Mouse (Mus musculus): ENCODE data around the gene Ptx4. TPM values are rescaled to one million over a fixed set of nuclear protein-coding genes. Genes with fewer than 3 reads are reported as not detected.

Ptx4 gene
- polyA plus RNA-seq, 1 experiment from 2014 or later, result not detected

GRCm38 (mm10) chr17:25084835-25085385 lies 35.6 kb upstream of the Ptx4 start:
- no peak for ATAC-seq (ENCODE audit: low FRiP score, low TSS enrichment)
- Histone ChIP-seq H3K4me2 (replicated peaks; ENCODE audit: low read depth, low read length) (no peak overlapping the region), H3K27ac (ENCODE audit: low read depth, low read length) (no peak overlapping the region; the same call in 1 of the 2 replicates), H3K4me3 (ENCODE audit: low read length) (no peak overlapping the region), H3K4me1 (ENCODE audit: control insufficient read depth, insufficient read depth, low read length) (peaks cover 27% of the 10 kb centered on the region), H3K9ac (ENCODE audit: low read depth, low read length) (no peak overlapping the region), H3K9me3 (ENCODE audit: control insufficient read depth, low read length) (no peaks in the 10 kb centered on the region), H3K27me3 (ENCODE audit: control insufficient read depth, insufficient read depth, low read length) (no peaks in the 10 kb centered on the region), H3K36me3 (ENCODE audit: control insufficient read depth, insufficient read depth, low read length) (0 out of 2 replicates have a peak, but pooled peaks cover 5% of the 10 kb centered on the region)
- 63% methylated on average over 13 of the region's 13 CpGs for WGBS

GRCm38 (mm10) chr17:25086724-25087123 lies 33.8 kb upstream of the Ptx4 start:
- no peaks in the 10 kb centered on the region for H3K9me3 ChIP-seq (ENCODE audit: control insufficient read depth, low read length)
- no peak overlapping the region for H3K9ac ChIP-seq (ENCODE audit: low read depth, low read length)
- WGBS, result 90% methylated on average over 7 of the region's 7 CpGs
- no peak overlapping the region for H3K4me3 ChIP-seq (ENCODE audit: low read length)
- no peak overlapping the region for H3K4me2 ChIP-seq (replicated peaks; ENCODE audit: low read depth, low read length)
- no peak overlapping the region for H3K27ac ChIP-seq (ENCODE audit: low read depth, low read length)
- peaks cover 8% of the 10 kb centered on the region; the same call in 1 of the 2 replicates for H3K36me3 ChIP-seq (ENCODE audit: control insufficient read depth, insufficient read depth, low read length)
- peaks cover 18% of the 10 kb centered on the region; the same call in 1 of the 2 replicates for H3K4me1 ChIP-seq (ENCODE audit: control insufficient read depth, insufficient read depth, low read length)
- no peaks in the 10 kb centered on the region for H3K27me3 ChIP-seq (ENCODE audit: control insufficient read depth, insufficient read depth, low read length)
- ATAC-seq (ENCODE audit: low FRiP score, low TSS enrichment), result no peak

GRCm38 (mm10) chr17:25089158-25089557 lies 31.4 kb upstream of the Ptx4 start:
- Histone ChIP-seq H3K4me2 (replicated peaks; ENCODE audit: low read depth, low read length) (no peak overlapping the region), H3K36me3 (ENCODE audit: control insufficient read depth, insufficient read depth, low read length) (peaks cover 10% of the 10 kb centered on the region; the same call in 1 of the 2 replicates), H3K4me1 (ENCODE audit: control insufficient read depth, insufficient read depth, low read length) (0 out of 2 replicates have a peak, but pooled peaks cover 4% of the 10 kb centered on the region), H3K4me3 (ENCODE audit: low read length) (no peak overlapping the region), H3K27ac (ENCODE audit: low read depth, low read length) (no peak overlapping the region), H3K27me3 (ENCODE audit: control insufficient read depth, insufficient read depth, low read length) (no peaks in the 10 kb centered on the region), H3K9ac (ENCODE audit: low read depth, low read length) (no peak overlapping the region), H3K9me3 (ENCODE audit: control insufficient read depth, low read length) (no peaks in the 10 kb centered on the region)
- 94% methylated on average over 10 of the region's 10 CpGs for WGBS
- ATAC-seq (ENCODE audit: low FRiP score, low TSS enrichment), result no peak

GRCm38 (mm10) chr17:25090450-25090849 lies 30.1 kb upstream of the Ptx4 start:
- peaks cover 10% of the 10 kb centered on the region; the same call in 1 of the 2 replicates for H3K36me3 ChIP-seq (ENCODE audit: control insufficient read depth, insufficient read depth, low read length)
- no peak overlapping the region for H3K27ac ChIP-seq (ENCODE audit: low read depth, low read length)
- ATAC-seq (ENCODE audit: low FRiP score, low TSS enrichment), result no peak
- no peak overlapping the region for H3K9ac ChIP-seq (ENCODE audit: low read depth, low read length)
- H3K9me3 ChIP-seq (ENCODE audit: control insufficient read depth, low read length), result no peaks in the 10 kb centered on the region
- no peaks in the 10 kb centered on the region for H3K4me1 ChIP-seq (ENCODE audit: control insufficient read depth, insufficient read depth, low read length)
- WGBS, result 95% methylated on average over 10 of the region's 10 CpGs
- no peak overlapping the region for H3K4me3 ChIP-seq (ENCODE audit: low read length)
- no peaks in the 10 kb centered on the region for H3K27me3 ChIP-seq (ENCODE audit: control insufficient read depth, insufficient read depth, low read length)
- H3K4me2 ChIP-seq (replicated peaks; ENCODE audit: low read depth, low read length), result no peak overlapping the region

GRCm38 (mm10) chr17:25096221-25096620 lies 24.3 kb upstream of the Ptx4 start:
- 95% methylated on average over 2 of the region's 2 CpGs for WGBS
- Histone ChIP-seq H3K4me2 (replicated peaks; ENCODE audit: low read depth, low read length) (no peak overlapping the region), H3K4me3 (ENCODE audit: low read length) (no peak overlapping the region), H3K27ac (ENCODE audit: low read depth, low read length) (no peak overlapping the region), H3K36me3 (ENCODE audit: control insufficient read depth, insufficient read depth, low read length) (peaks cover 40% of the 10 kb centered on the region), H3K9me3 (ENCODE audit: control insufficient read depth, low read length) (no peaks in the 10 kb centered on the region), H3K9ac (ENCODE audit: low read depth, low read length) (no peak overlapping the region), H3K4me1 (ENCODE audit: control insufficient read depth, insufficient read depth, low read length) (no peaks in the 10 kb centered on the region), H3K27me3 (ENCODE audit: control insufficient read depth, insufficient read depth, low read length) (no peaks in the 10 kb centered on the region)
- ATAC-seq (ENCODE audit: low FRiP score, low TSS enrichment), result no peak

GRCm38 (mm10) chr17:25100052-25100451 lies 20.5 kb upstream of the Ptx4 start:
- Histone ChIP-seq H3K9me3 (ENCODE audit: control insufficient read depth, low read length) (no peaks in the 10 kb centered on the region), H3K4me3 (ENCODE audit: low read length) (no peak overlapping the region), H3K9ac (ENCODE audit: low read depth, low read length) (no peak overlapping the region), H3K4me1 (ENCODE audit: control insufficient read depth, insufficient read depth, low read length) (no peaks in the 10 kb centered on the region), H3K4me2 (replicated peaks; ENCODE audit: low read depth, low read length) (no peak overlapping the region), H3K36me3 (ENCODE audit: control insufficient read depth, insufficient read depth, low read length) (peaks cover 73% of the 10 kb centered on the region), H3K27ac (ENCODE audit: low read depth, low read length) (no peak overlapping the region), H3K27me3 (ENCODE audit: control insufficient read depth, insufficient read depth, low read length) (no peaks in the 10 kb centered on the region)
- ATAC-seq (ENCODE audit: low FRiP score, low TSS enrichment), result no peak
- WGBS, result 93% methylated on average over 6 of the region's 6 CpGs

- H3K4me2 ChIP-seq (replicated peaks; ENCODE audit: low read depth, low read length), result no peak overlapping the region
- no peaks in the 10 kb centered on the region for H3K9me3 ChIP-seq (ENCODE audit: control insufficient read depth, low read length)
- no peak overlapping the region for H3K9ac ChIP-seq (ENCODE audit: low read depth, low read length)
- H3K27me3 ChIP-seq (ENCODE audit: control insufficient read depth, insufficient read depth, low read length), result no peaks in the 10 kb centered on the region
- no peak for ATAC-seq (ENCODE audit: low FRiP score, low TSS enrichment)
- no peak overlapping the region for H3K27ac ChIP-seq (ENCODE audit: low read depth, low read length)
- peaks cover 84% of the 10 kb centered on the region for H3K36me3 ChIP-seq (ENCODE audit: control insufficient read depth, insufficient read depth, low read length)
- no peaks in the 10 kb centered on the region for H3K4me1 ChIP-seq (ENCODE audit: control insufficient read depth, insufficient read depth, low read length)
- 95% methylated on average over 11 of the region's 11 CpGs for WGBS
- H3K4me3 ChIP-seq (ENCODE audit: low read length), result no peak overlapping the region
Measured at GRCm38 (mm10) chr17:25101338-25101737, 19.2 kb upstream of the Ptx4 start.

- Histone ChIP-seq H3K27me3 (ENCODE audit: control insufficient read depth, insufficient read depth, low read length) (no peaks in the 10 kb centered on the region), H3K4me1 (ENCODE audit: control insufficient read depth, insufficient read depth, low read length) (no peaks in the 10 kb centered on the region), H3K36me3 (ENCODE audit: control insufficient read depth, insufficient read depth, low read length) (peaks cover 72% of the 10 kb centered on the region), H3K4me3 (ENCODE audit: low read length) (no peak overlapping the region), H3K9ac (ENCODE audit: low read depth, low read length) (no peak overlapping the region), H3K9me3 (ENCODE audit: control insufficient read depth, low read length) (no peaks in the 10 kb centered on the region), H3K4me2 (replicated peaks; ENCODE audit: low read depth, low read length) (no peak overlapping the region), H3K27ac (ENCODE audit: low read depth, low read length) (no peak overlapping the region)
- ATAC-seq (ENCODE audit: low FRiP score, low TSS enrichment), result no peak
- 92% methylated on average over 10 of the region's 16 CpGs for WGBS
Measured at GRCm38 (mm10) chr17:25107786-25108185, 12.8 kb upstream of the Ptx4 start.

GRCm38 (mm10) chr17:25109578-25109977 lies 11.0 kb upstream of the Ptx4 start:
- no peaks in the 10 kb centered on the region for H3K9me3 ChIP-seq (ENCODE audit: control insufficient read depth, low read length)
- H3K27ac ChIP-seq (ENCODE audit: low read depth, low read length), result no peak overlapping the region
- H3K36me3 ChIP-seq (ENCODE audit: control insufficient read depth, insufficient read depth, low read length), result peaks cover 57% of the 10 kb centered on the region
- no peak overlapping the region for H3K4me2 ChIP-seq (replicated peaks; ENCODE audit: low read depth, low read length)
- no peak overlapping the region for H3K4me3 ChIP-seq (ENCODE audit: low read length)
- WGBS, result 67% methylated on average over 2 of the region's 2 CpGs
- ATAC-seq (ENCODE audit: low FRiP score, low TSS enrichment), result peak; percentile 51; the same call in 1 of the 2 replicates
- H3K4me1 ChIP-seq (ENCODE audit: control insufficient read depth, insufficient read depth, low read length), result peaks cover under 1% of the 10 kb centered on the region; the same call in 1 of the 2 replicates
- H3K9ac ChIP-seq (ENCODE audit: low read depth, low read length), result no peak overlapping the region
- H3K27me3 ChIP-seq (ENCODE audit: control insufficient read depth, insufficient read depth, low read length), result no peaks in the 10 kb centered on the region
